ENCODE assay signal across 8 mouse cellular contexts in the genomic region with DNA sequence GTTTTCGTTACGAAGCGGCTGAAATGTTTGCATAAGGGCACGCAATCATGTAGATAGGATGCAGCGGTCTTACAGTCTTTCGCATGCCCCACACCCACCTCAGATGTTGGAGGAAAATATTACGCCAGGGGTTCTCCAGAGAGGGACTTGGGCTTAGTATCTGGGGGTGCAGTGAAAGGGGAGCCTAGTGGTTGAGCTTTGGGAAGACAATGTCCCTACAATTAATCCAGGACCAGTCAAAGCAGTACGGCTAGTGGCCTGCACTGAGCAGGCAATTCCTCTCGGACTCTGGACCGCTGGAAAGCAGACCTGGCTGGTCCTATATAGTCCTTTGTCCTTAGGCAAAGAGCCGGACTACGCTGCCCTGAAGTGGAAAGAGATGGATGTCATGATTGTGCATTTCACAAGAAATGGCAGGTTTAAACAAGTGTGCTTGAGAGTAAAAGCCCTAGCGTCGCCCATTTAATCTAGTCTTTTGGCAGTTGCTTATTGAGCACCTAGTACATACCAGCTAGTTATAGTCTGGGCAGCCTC. TPM values are rescaled to one million over a fixed set of nuclear protein-coding genes. Genes with fewer than 3 reads are reported as not detected.
DNase-seq lines count a peak whose midpoint lies in the region; ATAC-seq and TF ChIP-seq lines count a peak whose summit lies in the region.

No protein-coding gene starts in this region.

- H3K4me1 ChIP-seq in cerebellum, adult 2 months (ENCODE audit: control insufficient read depth, insufficient read depth, low read length): peaks cover 22% of the 10 kb centered on the region
- peaks cover 32% of the 10 kb centered on the region for H3K4me1 ChIP-seq in limb, embryonic 13.5 days
- H3K4me1 ChIP-seq in stomach, embryonic 16.5 days (ENCODE audit: control insufficient read depth, insufficient read depth, low read length): peaks cover 25% of the 10 kb centered on the region

- H3K27me3 ChIP-seq in cerebellum, adult 2 months (ENCODE audit: control insufficient read depth, insufficient read depth, low read length): no peaks in the 10 kb centered on the region
- peaks cover 61% of the 10 kb centered on the region for H3K27me3 ChIP-seq in limb, embryonic 13.5 days
- H3K27me3 ChIP-seq in stomach, embryonic 16.5 days (ENCODE audit: control insufficient read depth, insufficient read depth, low read length): peaks cover 22% of the 10 kb centered on the region

- no peak for TF ChIP-seq POLR2A in cerebellum, adult 2 months (IDR thresholded peaks at IDR 0.05; ENCODE audit: borderline replicate concordance, insufficient read depth, low read length)

- DNase-seq in cerebellum, adult 2 months: peak in 1 of 2 experiments; percentile 38
- DNase-seq in cerebellum, adult 8-10 months: no peak
- peak; percentile 19 for DNase-seq in spleen, postnatal 10 days (ENCODE audit: low spot score in 2 of 2)
- no peak for DNase-seq in spleen, adult 12 weeks (ENCODE audit: low spot score)
- no peak for DNase-seq in adrenal gland, postnatal 36 days
- no peak for DNase-seq in right cerebral cortex, postnatal 36 days (ENCODE audit: low spot score in 2 of 2)

- H3K9me3 ChIP-seq in limb, embryonic 13.5 days: no peaks in the 10 kb centered on the region
- H3K9me3 ChIP-seq in stomach, embryonic 16.5 days (replicated peaks; ENCODE audit: control insufficient read depth, low read length): no peaks in the 10 kb centered on the region

- H3K4me2 ChIP-seq in limb, embryonic 13.5 days (replicated peaks): peak overlapping the region; percentile 99
- peak overlapping the region; percentile 100 for H3K4me2 ChIP-seq in stomach, embryonic 16.5 days (ENCODE audit: low read depth, low read length)

- no peak overlapping the region for H3K9ac ChIP-seq in limb, embryonic 13.5 days
- peak overlapping the region; percentile 76 for H3K9ac ChIP-seq in stomach, embryonic 16.5 days (ENCODE audit: low read length)

- peak overlapping the region; percentile 84 for H3K27ac ChIP-seq in cerebellum, adult 2 months (ENCODE audit: insufficient read depth, low read length)
- peak overlapping the region; percentile 86; the same call in 1 of the 2 replicates for H3K27ac ChIP-seq in limb, embryonic 13.5 days
- H3K27ac ChIP-seq in stomach, embryonic 16.5 days (ENCODE audit: low read length): no peak overlapping the region; the same call in 1 of the 2 replicates

- no peak for ATAC-seq in limb, embryonic 13.5 days (ENCODE audit: low FRiP score, low read depth)
- ATAC-seq in stomach, embryonic 16.5 days (ENCODE audit: insufficient read depth, low FRiP score): no peak

- TF ChIP-seq CTCF in cerebellum, adult 2 months (IDR thresholded peaks at IDR 0.05; ENCODE audit: borderline replicate concordance, insufficient read depth, low read depth, low read length): no peak

- WGBS in cerebellum, adult 2 months: 16% methylated on average over 14 of the region's 14 CpGs
- 34% methylated on average over 14 of the region's 14 CpGs for WGBS in limb, embryonic 13.5 days
- 25% methylated on average over 14 of the region's 14 CpGs for WGBS in stomach, embryonic 16.5 days

- peak overlapping the region; percentile 76 for H3K4me3 ChIP-seq in cerebellum, adult 2 months (replicated peaks; ENCODE audit: insufficient read depth, low read depth, low read length)
- H3K4me3 ChIP-seq in limb, embryonic 13.5 days: peak overlapping the region; percentile 72
- peak overlapping the region; percentile 58 for H3K4me3 ChIP-seq in stomach, embryonic 16.5 days (replicated peaks; ENCODE audit: low read length)

- H3K36me3 ChIP-seq in limb, embryonic 13.5 days: peaks cover 21% of the 10 kb centered on the region
- H3K36me3 ChIP-seq in stomach, embryonic 16.5 days (ENCODE audit: control insufficient read depth, insufficient read depth, low read length): 0 out of 2 replicates have a peak, but pooled peaks cover 5% of the 10 kb centered on the region

RNA-seq across cellular contexts. Expression of a gene that starts 0.4 kb away (rescaled TPM):
- polyA plus RNA-seq in cerebellum, adult 2 months (2012; rRNA removed): 38.8 and 41.7 TPM in 2 replicates
- 14.7 and 15.5 TPM in 2 replicates for polyA plus RNA-seq in limb, embryonic 13.5 days (2015; fragmentation: Nextera tagmentation; extraction: Ambion mirVana)
- 14.1 and 16.0 TPM in 2 replicates for polyA plus RNA-seq in stomach, embryonic 16.5 days (2015; fragmentation: Nextera tagmentation; extraction: Ambion mirVana)
- total RNA-seq in adrenal gland, postnatal 36 days (2021): 10 to 100 TPM in 1 of 2 experiments, 1 to 10 TPM in 1; 9.2 to 10.0 TPM

RNA-seq across cellular contexts. Expression of a gene that starts 0.6 kb away (rescaled TPM):
- polyA plus RNA-seq in cerebellum, adult 2 months (2012; rRNA removed): 194 and 207 TPM in 2 replicates
- polyA plus RNA-seq in limb, embryonic 13.5 days (2015; fragmentation: Nextera tagmentation; extraction: Ambion mirVana): 4.1 and 4.8 TPM in 2 replicates
- polyA plus RNA-seq in stomach, embryonic 16.5 days (2015; fragmentation: Nextera tagmentation; extraction: Ambion mirVana): 22.1 and 23.0 TPM in 2 replicates
- total RNA-seq in adrenal gland, postnatal 36 days (2021): 1 to 10 TPM; 6.0 to 7.5 TPM

RNA-seq across cellular contexts. Expression of a gene that starts 10.9 kb away (rescaled TPM):
- 258 and 262 TPM in 2 replicates for polyA plus RNA-seq in cerebellum, adult 2 months (2012; rRNA removed)
- 176 and 177 TPM in 2 replicates for polyA plus RNA-seq in limb, embryonic 13.5 days (2015; fragmentation: Nextera tagmentation; extraction: Ambion mirVana)
- polyA plus RNA-seq in stomach, embryonic 16.5 days (2015; fragmentation: Nextera tagmentation; extraction: Ambion mirVana): 131 and 133 TPM in 2 replicates
- 10 to 100 TPM; 74.7 to 77.8 TPM for total RNA-seq in adrenal gland, postnatal 36 days (2021)

RNA-seq across cellular contexts. Expression of a gene that starts 13.3 kb away (rescaled TPM):
- 32.3 and 32.9 TPM in 2 replicates for polyA plus RNA-seq in cerebellum, adult 2 months (2012; rRNA removed)
- 3.5 and 4.8 TPM in 2 replicates for polyA plus RNA-seq in limb, embryonic 13.5 days (2015; fragmentation: Nextera tagmentation; extraction: Ambion mirVana)
- 13.8 and 16.8 TPM in 2 replicates for polyA plus RNA-seq in stomach, embryonic 16.5 days (2015; fragmentation: Nextera tagmentation; extraction: Ambion mirVana)
- 1 to 10 TPM; 5.2 to 7.5 TPM for total RNA-seq in adrenal gland, postnatal 36 days (2021)

RNA-seq across cellular contexts. Expression of a gene that starts 22.5 kb away (rescaled TPM):
- 1.7 and 2.2 TPM in 2 replicates for polyA plus RNA-seq in cerebellum, adult 2 months (2012; rRNA removed)
- polyA plus RNA-seq in limb, embryonic 13.5 days (2015; fragmentation: Nextera tagmentation; extraction: Ambion mirVana): 2.7 TPM in 2 replicates
- polyA plus RNA-seq in stomach, embryonic 16.5 days (2015; fragmentation: Nextera tagmentation; extraction: Ambion mirVana): 1.7 and 1.8 TPM in 2 replicates
- 1 to 10 TPM; 1.3 TPM for total RNA-seq in adrenal gland, postnatal 36 days (2021)

Comparison
In these comparisons a context has a peak if more than half of its experiments do, and no peak if none do; other contexts are left out.
1. DNase-seq: peak in spleen, postnatal 10 days (2 of 2); none in cerebellum, adult 8-10 months (single experiment), spleen, adult 12 weeks (single experiment), adrenal gland, postnatal 36 days (0 of 2) and right cerebral cortex, postnatal 36 days (0 of 2).
2. Peak in every context shown above with its lines, with median percentiles within 50 percentile points of each other: H3K4me3 ChIP-seq.